Mouse (Mus musculus): ENCODE results near the gene Tmem212. TPM values are rescaled to one million over a fixed set of nuclear protein-coding genes. Genes with fewer than 3 reads are reported as not detected.

The Tmem212 gene
- not detected for total RNA-seq (2023)

DNA sequence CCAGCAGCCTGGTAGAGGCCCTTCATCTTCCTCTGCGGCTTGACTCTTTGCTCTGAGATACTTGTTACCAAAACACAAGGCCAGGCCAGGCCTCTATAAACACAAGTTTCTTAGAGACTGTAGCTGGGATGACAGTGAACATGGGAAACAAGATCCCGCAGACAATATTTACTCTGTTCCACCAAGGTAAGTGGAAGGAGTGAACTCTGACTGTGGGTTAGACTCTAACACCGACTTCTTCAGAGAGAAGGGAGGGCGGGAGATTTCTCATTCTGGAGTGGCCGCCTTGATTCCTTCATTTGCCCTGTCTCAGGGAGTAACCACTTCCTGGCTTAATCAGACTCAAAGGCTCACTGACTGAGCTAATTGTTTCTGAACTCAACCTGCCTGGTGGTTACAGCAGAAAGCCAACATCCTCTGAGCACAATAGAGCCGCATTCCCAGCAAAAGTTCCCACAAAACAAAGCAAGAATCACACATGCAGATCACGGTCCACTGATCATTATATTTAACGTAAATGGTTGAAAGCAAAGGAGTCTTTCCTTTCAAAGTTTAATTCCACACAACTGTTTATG is at the start of gene Tmem212:
Gene Tmem212, minus strand, starts transcription at position 51 of the 575 bp plus-strand sequence.

DNA sequence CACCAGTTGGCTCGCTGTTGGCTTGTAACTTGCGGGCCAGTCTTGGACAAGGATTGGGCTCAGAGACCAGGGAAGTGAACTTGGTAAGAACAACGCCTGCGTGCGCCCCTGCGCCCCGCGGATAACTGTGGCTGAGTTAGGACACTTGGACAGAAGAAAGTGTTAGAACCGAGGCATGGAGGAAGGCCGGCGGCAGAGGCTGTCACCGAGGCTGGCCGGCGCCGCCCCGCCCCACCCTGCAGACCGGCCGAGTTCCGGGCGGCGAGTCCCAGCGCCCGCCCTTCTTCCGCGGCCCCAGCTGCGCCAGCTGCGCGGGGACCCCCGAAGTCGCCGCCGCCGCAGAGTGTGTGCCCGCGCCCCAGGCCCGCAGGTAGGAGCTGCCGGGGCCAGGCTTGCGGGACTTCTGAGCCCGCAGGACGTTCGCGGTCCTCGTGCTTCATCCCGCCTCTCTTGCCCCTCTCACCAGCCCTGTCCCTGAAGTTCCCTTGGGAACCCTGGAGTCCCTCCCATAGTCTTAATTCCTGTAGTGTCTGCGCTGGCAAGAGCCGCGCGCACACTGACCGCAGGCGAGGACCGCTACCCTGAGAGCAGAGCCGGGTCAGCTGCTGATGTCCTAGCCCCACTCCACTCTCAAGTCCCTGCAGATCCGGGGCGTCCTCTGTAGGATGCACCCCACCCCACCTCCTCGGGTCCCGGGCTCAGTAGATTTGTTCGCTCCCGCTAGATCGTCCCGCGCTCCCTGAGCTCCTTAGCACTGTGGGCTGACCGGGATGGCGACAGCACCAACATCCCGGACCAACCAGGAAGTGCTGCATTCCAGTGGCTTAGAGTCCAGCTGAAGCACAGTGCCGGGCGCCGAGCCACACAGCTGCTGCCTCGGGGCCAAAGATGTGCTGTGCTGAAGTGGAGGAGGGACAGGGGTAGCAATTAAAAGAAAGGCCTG is 42.5 kb upstream of the Tmem212 start, which contains the start of gene Pld1:
Gene Pld1, plus strand, starts transcription at position 315 of the 943 bp plus-strand sequence.

Other genes starting within 250 kb of the Tmem212 start
- 10 to 100 TPM; 36.8 to 42.0 TPM for gene Fndc3b, start 185.1 kb downstream of the Tmem212 start, total RNA-seq (2023)
- 10 to 100 TPM; 50.7 to 55.6 TPM for gene Pld1, start 42.3 kb upstream of the Tmem212 start, total RNA-seq (2023)